Mouse (Mus musculus) adrenal gland, adult 2 months (tissue): Measurements from ENCODE around the gene Camkmt. TPM values are rescaled to one million over a fixed set of nuclear protein-coding genes. Genes with fewer than 3 reads are reported as not detected.

Experiments used
- DNase-seq: peaks from one replicate; pipeline ENCODE4 v3.0.0; 2021
- polyA plus RNA-seq: library from polyadenylated mRNA; depleted of rRNA; stranded (reverse); fragments of >200 nt; gene quantifications from 2 replicates; pipeline ENCODE4 v1.2.3, GENCODE M21; 2012
- total RNA-seq, 2 experiments: library from RNA; stranded (reverse); gene quantifications; 2 replicates each; pipeline ENCODE4 v1.2.3; 2021

The Camkmt gene
- total and polyA plus RNA-seq, 3 experiments, result 4.7 to 10.0 (median 6.8) TPM

DNA sequence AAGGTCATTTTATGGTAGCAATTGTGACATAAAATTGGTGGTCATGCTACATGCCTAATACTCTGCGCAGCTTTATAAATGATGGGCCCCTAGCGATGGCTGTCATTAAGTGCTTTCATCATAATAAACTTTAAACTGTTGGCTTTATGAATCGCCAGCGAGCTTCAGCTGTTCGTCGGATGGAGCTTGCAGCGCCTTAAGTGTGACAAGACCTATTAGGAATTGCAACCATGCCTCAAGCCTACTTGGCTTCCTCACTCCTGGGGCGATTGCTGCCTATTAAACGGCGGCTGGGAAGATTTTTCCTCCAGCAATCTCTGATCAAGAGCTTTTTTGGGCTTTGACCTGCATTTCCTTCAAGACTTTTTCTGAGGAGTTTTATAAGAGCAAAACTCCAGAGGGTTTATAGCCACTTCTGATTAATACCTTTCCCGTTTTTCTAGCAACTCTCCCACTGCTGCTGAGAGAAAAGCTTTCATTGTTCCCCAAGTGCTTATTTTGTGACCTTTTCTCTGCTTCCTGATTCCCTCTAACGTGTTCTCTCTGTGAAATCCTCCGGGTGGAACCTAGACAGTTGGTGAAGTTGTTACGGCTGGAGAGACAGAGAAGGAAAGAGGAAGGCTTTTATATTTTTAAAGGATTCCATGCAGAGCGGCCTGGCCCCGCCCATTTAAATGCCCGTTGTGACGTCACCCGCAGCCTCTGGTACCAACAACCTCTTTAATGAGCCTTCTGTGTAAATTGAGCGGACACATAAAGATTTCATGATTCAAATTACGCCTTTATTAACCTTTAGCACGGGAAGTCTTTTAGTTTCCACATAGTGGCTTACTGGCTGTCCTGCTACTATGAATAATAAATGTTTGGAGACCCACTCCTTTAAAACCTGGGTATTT, 373.4 kb downstream of the Camkmt start:
- no peak for DNase-seq

DNA sequence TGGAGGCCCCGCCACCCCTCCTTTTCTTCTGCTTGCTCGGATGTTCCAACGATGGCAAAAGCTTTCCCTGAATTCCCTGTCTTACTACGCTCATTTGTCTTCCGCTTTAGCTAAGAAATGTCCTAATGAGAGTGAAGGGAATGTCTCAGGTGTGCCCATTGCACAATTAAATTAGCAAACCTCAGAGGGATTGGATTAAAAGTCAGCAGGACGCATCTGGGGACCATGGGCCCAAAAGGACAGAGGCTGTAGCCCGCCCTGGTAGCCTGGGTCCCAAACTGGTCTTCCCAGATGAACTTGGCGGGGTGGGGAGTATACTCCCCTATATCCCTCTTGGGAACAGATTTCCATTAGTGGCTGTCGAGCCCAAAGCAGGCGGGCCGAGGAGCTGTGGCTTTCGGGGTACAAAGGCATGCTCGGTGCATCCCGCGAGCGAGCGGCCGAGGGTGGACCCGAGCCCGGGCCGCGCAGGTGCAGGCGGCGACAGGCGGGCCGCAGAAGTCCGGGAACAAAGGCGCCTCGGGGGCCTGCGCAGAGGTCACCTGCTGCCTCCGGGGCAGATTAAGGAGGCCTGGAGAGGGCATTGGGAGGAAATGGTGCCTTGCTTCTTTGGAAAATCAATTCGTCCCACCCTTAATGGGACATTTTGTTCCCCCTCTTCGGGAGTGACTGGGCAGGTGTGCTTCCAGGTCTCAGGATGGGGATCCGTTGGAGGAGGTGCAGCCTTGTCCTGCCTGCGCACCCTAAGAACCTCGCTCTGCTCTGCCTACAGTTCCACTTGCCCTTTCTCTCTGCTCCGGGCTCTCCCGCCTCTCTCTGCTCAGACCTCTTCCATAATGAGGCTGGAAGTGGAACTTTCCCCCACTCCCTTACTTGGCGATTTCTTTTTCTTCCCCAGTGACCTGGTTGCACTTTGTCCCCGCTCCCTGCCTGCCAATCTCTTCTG, 374.4 kb downstream of the Camkmt start:
- DNase-seq, result peak; percentile 22

DNA sequence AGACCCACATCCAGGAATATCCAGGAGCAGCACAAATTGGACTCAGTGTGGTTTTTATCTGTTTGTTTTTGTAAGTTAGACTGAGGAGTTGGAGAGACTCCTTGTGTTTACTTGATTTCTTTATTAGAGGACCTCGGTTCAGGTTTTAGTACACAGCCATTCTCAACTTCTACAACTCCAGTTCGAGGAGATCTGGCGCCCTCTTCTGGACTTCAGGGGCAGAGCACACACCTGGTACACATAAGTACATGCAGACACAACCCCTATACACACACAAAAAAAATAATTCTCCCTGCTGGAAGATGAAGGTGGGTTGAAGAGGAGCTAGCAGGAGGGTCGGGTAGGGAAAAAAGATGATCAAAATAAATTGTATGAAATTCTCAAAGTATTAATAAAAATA, 379.4 kb downstream of the Camkmt start:
- no peak for DNase-seq

DNA sequence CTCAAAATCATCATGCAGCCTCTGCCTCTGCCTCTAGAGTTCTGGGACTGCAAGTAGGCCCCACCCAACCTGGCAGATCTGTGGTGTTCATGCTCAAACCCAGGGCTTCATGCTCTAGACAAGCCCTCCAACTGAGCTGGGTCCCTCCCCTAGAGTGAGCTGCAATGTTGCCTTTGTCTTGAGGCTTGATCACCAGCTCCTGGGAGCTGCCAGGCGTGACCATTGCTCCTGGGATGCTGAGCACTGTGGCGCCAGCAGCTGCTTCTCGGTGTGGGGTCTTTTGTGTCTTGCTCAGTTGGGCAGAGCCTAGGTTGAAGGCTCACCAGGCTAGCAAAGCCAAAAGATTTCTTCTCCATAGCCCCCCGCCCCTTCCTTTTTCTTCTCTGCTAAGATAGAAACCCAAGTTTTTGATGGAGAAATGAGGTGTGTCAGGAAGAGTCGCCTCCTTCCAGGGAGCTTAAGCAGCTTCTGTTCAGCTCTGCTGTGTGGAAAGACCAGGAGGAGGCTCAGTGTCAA, 382.4 kb downstream of the Camkmt start:
- DNase-seq, result no peak

DNA sequence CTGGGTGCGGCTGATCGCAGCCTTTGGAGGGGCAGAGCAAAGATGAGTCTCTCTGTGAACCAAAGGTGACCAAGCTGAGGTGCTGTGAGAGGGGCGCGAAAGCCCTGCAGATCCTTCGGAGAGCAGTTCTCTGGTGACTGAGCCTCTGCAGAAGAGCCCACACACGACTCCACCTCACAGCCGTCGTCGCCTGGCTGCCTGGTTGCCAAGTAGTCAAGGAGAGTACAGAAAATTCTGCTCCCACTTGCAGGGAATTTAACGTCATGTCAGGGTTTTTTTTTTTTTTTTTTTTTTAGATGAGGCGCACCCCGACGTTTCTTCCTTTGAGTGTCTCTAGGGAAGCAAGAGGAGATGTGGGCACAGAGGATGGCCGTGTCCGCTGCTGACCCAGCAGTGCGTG, 382.9 kb downstream of the Camkmt start:
- DNase-seq, result no peak

DNA sequence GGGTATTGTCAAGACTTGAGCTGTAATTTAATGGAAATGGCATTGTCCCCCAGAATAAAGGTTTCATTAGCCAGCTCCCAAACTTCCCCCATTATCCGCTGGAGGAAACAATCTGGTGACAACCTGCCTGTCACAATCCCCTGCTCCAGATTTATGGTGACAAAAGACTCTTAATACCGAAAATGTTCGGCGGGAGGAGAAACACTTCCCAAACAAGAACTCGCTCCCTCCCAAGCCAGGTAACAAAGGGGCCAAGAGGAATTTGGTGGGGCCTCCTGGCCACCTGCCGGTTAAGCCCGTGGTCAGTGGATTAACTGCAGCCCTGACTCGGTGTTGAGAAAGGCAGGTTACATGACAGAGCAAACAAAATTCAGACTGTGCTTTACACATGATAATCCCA, 383.5 kb downstream of the Camkmt start:
- no peak for DNase-seq

DNA sequence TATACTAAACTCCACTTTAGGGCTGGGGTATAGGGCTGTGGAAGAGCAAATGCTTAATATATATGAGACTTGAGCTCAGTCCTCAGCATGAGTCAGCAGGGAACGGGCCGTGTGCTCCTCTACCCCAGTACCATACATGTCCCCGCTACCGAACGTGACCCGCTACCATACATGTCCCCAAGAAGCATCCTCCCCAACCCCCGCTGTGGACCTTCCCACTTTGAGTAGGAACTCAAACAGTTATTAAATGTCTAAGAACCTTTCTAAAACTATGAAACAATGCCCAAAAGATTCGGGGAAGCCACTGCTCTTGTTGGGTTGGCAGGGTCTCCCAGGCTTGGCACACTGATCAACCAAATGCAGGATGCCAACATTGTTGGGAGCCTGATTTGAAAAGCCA, 390.9 kb downstream of the Camkmt start:
- no peak for DNase-seq

DNA sequence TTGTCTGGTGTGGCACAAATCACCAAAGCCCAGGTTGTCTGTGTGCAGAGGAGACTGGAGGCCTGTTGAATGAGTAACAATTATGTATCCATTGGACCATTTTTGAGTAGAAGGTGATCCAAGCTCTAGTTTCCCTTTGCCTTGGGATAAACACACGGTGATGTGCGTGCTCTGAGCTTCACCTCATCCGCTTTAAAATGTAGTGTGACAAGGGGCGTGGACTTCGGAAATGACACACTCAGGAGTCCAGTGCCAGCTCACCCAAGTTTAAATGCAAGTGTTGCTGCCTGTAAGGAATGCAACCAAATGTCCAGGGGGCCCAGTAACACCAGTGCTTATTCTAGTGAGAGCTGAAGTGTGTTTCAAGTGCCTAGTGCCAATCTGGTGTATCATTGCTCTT, 392.7 kb downstream of the Camkmt start:
- no peak for DNase-seq

DNA sequence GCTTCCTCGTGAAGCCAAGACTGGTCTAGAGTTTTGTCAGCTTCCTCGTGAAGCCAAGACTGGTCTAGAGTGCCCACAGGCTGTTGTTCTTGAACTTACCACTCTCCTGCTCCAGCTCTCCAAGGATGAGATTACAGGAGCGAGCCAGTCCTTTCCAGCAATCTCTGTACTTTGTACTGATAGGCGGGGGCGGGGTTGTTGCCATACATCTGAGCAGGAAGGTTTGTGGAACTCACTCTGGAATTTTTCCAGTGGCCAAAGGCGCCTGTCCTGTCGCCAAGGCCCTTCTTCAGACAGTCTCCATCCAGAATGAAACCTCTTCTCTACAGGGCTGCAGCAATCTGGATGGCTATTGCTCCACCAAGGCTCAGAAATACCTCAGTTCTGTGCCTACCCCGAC, 393.7 kb downstream of the Camkmt start:
- no peak for DNase-seq

DNA sequence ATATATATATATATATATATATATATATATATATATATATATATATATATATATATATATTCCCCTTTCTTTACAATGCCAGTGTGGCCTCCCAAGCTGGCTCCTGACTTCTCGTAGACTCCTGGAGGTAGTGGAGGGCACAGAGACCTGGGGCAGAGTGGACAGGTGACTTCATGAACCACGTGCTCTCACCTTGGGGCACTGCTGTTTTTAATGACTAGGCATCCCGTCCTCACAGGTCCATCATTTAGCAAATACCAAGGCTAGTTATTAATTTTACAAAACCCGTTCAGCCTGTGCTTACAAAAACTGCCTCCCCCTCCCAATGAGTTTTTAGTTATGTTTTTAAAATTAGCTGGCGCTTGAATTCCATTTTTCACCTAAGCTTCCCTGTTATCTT, 394.2 kb downstream of the Camkmt start:
- no peak for DNase-seq

DNA sequence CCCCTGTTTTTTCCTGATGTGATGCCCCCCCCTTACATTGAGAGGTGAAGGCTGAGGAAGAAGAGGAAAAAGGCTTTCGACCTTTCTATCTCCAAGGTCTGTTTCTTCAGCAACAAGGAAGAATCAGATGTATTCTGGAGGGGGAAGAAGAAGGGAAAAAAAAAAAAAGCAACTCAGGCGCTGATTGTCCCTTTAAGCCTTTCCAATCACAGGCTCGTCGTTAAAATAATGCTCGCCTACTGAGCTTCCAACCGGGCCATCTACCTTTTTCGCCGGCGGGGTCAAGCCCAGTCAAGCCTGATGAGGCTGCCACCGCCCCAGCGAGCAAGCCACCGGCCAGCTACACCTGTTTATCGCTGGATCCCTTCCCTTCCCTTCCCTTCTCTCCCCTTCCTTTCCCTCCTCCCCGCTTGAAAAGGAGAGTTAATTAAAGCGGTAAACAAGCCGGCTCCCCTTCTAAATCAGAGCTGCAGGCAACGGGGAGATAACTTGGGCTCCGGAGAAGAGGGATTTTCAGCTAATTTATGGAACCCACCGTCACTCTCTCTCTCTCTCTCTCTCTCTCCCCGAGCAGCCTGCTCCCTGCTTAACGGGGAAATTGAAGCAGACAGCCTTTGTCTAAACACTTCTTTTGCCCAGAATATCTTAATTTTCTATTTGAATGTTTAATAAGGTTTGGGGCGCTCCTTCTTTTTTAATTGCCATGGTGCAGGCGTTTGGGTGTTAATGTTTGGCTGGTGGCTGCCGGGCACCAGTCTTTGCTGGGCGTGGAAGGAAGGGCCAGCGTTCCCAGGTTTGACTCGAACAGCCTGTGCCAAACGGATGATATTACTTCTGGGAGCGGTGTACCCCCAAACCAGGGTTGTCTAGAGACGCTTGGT, 395.0 kb downstream of the Camkmt start:
- no peak for DNase-seq

DNA sequence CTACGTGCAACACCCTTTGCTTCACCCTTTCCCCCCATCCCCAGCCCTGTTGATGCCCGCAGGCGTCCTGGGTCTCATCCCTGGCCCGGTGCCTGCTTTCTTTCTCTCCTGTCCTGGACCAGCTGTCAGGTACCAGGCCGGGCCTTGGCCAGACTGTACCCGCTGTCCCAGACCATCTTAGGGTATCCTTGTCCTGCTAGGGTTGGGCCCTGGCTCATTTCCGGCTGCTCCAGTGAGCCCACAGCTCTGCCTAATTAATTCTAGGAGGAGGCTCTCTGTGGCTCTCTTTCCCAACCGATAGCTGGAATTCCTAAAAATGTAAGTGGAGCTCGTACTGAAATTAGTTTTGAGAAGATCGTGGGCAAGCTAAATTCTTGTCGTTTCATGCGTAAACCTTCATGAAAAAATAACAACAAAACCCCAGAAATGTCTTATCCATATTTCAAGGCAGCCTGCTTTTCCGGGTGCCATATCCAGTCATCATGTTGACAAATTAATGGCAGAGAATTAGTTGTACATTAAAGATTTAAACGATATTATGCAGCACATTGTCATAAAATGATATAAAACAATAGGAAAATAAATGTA, 395.7 kb downstream of the Camkmt start:
- no peak for DNase-seq

DNA sequence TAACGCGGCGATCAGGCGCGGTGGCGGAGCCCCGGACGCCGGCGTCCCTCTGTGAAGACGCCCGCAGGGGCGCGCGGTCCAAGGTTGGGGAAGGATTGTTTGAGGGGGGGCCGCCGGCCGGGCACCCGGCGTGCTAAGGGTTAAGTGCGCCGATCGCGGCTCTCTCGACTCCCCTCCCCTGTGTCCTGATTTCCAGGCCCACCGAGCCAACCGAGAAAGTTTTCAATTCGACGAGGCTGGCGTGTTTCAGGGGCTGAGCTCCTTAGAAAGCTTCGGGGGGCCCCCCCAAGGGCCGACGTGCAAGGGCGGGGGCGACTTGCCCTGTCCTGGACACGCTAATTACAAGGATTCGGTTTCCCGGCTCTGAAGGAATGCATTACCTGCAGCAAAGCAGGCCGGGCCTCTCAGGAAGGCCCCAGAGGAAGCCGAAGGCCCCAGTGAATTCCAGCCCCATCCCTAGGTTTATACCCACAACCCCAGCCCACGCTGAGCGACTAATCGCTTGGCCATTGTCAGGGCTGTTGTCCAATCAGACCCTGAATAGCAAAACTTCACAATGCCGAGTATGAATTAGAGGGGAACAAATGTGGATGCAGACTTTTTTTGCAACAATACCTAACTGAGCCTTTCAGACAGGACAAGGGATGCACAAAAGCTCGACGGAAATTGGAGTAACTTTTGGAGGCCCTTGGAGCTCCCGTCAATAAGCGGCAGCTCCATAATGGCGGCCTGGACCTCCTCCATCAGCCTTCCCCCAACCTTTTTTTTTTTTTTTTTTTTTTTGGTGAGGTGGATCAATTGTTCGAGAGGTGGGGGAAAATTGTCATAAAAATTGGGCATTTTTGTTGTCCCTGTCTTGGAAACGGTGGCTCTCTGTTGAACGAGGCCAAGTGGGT, 396.5 kb downstream of the Camkmt start:
- DNase-seq, result no peak

DNA sequence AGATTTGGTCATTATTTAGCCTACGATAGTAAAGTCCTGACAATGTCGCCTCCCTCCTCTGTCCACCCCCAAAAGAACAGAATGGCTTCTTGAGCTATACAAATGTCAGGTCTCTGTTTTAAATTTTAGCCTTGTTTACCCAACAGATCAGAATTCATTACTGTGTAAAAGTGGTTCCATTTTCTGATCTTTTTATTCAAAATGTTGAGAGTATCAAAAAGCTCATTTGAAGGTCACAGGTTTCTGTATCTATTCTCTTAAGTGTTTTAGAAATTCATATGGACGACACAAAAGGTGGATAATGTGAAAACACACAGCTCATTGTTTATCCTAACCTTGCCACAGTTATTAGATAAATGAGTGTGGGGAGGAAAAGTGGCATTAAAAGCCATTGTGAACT, 397.2 kb downstream of the Camkmt start:
- no peak for DNase-seq

DNA sequence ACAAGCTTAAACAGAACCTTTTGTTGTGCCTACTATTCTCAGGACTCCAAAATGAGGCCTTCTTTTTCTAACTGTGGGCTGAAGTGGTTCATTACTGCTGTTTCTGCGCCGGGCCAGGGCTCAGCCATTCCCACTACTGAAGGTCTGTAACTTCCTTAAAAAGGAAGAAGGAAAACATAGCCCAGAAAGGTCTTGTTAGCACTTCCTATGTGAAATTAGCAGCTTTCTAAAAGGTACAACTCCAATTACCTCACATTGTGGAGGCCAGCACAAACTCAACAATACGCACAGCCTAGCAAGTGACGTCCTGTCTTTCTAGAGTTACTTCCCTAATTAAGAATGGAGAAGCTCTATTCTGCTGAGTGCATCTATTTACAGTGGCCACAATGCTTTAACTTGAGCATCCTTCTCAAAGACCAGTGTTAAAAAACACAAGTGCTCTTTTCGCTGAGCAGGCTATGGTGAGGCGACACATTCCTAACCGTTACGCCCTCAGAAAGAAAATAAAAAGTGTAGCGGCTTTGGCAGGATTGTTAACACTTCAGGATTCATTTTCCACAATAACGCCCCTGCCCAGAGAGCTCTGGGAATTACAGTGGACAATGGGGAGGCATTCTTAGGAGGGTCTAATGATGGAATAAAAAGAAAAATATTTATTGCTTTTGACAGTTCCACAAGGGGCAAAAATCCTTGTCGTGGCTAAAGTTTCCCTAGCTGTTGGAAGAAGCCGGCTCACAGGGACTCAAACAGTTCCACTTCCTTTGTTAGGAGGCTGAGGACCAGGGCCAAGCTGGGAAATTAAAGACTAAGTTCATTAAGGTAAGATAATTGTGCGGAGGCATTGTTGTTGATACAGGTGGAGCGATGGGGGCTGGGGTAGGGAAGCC, 398.5 kb downstream of the Camkmt start:
- DNase-seq, result no peak

DNA sequence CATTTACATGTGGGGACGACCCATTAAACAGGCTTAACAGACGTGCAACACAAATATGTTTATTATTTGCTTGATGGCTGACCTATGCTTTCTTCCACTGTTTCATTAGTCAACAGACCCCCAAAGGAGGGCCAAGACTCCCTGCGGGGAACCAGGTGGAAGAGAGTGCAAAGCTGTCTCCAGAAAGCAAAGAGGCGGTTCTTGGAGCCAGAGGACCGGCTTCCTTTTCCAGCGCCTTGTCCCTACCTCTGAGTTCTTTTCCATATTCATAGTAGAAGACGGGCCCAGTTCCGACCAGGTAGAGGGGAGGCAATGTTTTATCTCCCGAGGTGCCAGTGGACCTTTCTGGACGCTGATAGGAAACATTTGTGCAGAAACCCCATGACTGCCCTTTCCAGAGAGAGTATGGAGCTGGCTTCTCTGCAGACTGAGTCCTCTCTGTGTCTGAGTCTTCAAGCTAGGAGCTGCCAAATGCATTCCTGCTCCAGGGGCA, 399.2 kb downstream of the Camkmt start:
- DNase-seq, result no peak

DNA sequence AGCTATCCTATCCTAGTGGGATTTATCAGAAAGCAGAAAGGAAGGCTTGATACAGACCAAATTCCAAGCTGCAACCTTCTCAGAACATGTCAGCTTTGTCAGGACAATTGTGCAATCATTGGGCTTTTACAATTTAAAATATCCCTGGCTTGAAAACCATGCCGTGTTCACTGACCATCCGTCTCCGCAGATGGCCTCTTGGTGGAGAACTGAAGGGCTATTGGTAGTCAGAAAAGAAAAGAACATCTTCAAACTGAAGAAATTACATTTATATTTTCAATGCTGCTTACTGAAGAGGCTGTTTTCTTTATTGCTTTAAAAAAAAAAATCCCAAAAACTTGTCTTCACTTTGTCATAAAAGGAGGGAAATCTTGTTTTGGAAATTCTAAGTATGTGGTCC, 401.1 kb downstream of the Camkmt start:
- no peak for DNase-seq

DNA sequence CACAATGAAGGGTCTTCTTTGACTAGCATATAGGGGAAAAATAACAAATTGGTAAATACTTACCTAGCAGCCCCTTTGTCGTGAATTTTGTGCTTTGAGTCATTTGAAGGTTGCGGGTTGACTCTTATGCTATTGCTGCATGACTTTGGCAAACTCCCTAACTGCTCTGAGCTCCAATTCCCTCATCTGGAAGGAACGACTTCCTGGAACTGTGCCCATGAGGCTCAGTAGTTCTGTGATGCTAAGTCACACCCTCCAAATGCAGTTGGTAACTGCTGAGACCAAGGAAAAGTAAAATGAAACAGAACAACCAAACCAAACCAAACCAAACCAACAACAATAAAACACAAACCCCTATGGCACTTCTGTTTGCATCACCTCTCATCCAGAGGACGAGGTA, 403.2 kb downstream of the Camkmt start:
- no peak for DNase-seq
